Mouse (Mus musculus): ENCODE results near the gene Smarcc1.
A peak's percentile ranks its signal among the peaks of the same experiment; 100 is the strongest.
"Not testable (repeated sequence)": the region's sequence is repeated elsewhere in the genome, so short reads cannot be mapped to it uniquely, and the experiment has no call there.

The Smarcc1 gene

GRCm38 (mm10) chr9:110116977-110117778, at the start of gene Smarcc1:
Smarcc1 (plus strand) TSS chr9:110117708.
- DNase-seq (ENCODE audit: extremely low read depth, low read depth, low spot score): peak; percentile 13

- DNase-seq (ENCODE audit: extremely low read depth, low read depth, low spot score): no peak
These were observed 48.8 kb upstream of the Smarcc1 start for GRCm38 (mm10) chr9:110068745-110069144.

GRCm38 (mm10) chr9:110070358-110070757, 47.1 kb upstream of the Smarcc1 start:
- no peak for DNase-seq (ENCODE audit: extremely low read depth, low read depth, low spot score)

DNA sequence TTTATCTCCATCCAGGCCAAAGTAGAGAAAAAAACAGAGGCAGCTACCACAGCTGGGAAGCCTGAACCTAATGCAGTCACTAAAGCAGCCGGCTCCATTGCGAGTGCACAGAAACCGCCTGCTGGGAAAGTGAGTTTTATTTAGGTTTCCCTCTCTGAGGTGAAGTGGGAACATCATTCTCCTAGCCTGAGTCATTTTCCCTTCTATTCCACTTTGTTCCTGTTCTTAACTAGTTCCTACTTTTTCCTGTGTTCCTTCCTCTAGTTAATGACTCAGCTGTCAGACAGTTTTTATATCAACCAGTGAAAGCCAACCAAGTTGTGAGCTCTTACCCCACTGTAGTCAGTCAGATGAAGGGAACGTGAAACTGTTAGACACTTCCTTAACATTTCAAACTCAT, 46.5 kb upstream of the Smarcc1 start:
- DNase-seq (ENCODE audit: extremely low read depth, low read depth, low spot score): no peak

- no peak for DNase-seq (ENCODE audit: extremely low read depth, low read depth, low spot score)
These were observed 45.7 kb upstream of the Smarcc1 start for GRCm38 (mm10) chr9:110071843-110072242.

GRCm38 (mm10) chr9:110076468-110076867, 41.0 kb upstream of the Smarcc1 start:
- DNase-seq (ENCODE audit: extremely low read depth, low read depth, low spot score): not testable (repeated sequence)

DNA sequence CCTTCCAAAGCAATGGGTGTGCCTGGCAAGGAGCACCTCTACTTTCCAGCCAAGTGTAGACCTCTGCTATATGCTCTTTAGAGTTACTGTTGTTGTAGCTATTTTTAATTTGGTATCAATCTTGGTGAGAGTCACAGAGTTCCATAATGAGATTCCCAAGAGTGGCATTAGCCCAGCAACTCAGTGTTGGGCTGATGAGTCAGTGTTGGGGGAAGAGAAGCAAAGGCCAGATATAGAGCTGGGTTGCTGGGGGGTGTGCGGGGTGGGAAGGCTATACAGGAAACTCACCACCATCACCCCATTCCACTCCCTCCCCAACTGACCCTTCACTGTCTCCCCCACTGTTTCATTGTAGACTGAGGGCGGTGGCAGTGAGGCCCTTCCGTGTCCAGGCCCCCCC, 36.4 kb upstream of the Smarcc1 start:
- DNase-seq (ENCODE audit: extremely low read depth, low read depth, low spot score): no peak

DNA sequence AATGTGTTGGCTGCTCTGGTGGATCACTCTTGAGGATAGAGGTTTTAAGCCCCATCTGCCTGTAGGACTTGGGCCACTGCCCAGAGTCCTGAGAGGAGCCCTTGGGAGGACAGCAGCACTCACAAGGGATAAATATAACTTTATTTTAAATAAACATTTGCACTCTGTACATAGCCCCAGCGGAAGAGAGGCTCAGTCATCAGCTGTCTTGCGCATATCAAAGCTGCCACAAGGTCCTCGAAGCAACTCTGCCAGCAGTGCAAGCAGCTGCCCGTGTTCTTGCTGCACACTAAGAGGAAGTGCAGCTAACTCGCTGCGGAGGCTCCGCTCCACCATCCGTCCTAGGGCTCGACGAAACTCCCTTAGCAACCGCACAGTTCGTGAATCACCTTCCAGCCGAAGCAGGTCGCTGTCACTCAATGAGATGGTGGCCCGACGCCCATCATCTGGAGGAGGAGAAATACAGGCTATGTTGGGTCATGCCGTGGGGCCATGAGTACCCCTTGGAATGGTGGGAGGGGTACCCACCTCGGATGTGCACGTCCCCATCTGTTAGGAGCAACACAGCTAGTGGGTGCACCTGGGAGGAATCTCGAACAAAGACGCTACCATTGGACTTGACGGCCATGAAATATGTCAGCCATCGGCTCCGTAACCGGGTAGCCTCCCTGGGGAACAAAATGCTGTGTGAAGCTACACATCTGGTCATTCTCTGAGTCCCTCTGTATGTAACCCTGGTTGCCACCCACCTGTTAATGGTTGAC, 33.1 kb upstream of the Smarcc1 start:
- DNase-seq (ENCODE audit: extremely low read depth, low read depth, low spot score): no peak

- no peak for DNase-seq (ENCODE audit: extremely low read depth, low read depth, low spot score)
These were observed 31.8 kb upstream of the Smarcc1 start for GRCm38 (mm10) chr9:110085693-110086092.

GRCm38 (mm10) chr9:110093303-110093702, 24.2 kb upstream of the Smarcc1 start:
- no peak for DNase-seq (ENCODE audit: extremely low read depth, low read depth, low spot score)

DNA sequence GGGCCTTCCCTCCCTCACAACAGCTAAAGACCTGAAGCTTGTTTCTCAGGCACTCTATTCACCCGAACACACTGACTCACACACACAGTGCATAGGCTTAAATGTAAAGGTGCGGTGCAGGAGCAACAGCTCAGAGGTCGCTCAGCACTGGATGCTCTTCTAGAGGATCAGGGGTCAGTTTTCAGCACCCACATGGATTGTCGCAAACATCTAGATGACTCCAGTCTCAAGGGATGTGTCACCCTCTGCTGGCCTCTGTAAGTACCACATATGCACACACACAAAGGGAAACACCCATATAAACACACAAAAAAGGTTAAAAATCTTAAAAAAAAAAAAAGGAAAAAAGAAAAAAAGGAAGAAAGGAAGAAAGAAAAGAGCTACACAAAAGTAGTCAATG, 22.7 kb upstream of the Smarcc1 start:
- DNase-seq (ENCODE audit: extremely low read depth, low read depth, low spot score): no peak

DNA sequence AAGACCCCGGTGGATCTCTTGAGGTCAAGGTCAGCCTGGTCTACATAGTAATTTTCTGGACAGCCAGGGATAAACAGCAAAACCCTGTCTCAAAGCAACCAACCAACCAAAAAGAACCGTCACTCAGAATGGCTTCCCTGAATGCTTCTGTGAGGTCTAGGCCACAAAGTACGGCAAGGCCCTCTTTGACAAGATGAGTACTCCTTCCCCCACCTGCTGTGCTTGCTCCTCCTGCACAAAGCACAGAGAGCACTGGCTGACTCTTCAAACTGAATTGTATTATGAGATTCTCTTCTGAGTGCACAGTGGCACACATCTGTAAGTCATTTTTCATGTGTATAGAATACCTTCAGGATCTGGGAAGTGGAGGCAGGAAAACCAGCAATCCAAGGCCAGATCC, 19.7 kb upstream of the Smarcc1 start:
- DNase-seq (ENCODE audit: extremely low read depth, low read depth, low spot score): no peak

DNA sequence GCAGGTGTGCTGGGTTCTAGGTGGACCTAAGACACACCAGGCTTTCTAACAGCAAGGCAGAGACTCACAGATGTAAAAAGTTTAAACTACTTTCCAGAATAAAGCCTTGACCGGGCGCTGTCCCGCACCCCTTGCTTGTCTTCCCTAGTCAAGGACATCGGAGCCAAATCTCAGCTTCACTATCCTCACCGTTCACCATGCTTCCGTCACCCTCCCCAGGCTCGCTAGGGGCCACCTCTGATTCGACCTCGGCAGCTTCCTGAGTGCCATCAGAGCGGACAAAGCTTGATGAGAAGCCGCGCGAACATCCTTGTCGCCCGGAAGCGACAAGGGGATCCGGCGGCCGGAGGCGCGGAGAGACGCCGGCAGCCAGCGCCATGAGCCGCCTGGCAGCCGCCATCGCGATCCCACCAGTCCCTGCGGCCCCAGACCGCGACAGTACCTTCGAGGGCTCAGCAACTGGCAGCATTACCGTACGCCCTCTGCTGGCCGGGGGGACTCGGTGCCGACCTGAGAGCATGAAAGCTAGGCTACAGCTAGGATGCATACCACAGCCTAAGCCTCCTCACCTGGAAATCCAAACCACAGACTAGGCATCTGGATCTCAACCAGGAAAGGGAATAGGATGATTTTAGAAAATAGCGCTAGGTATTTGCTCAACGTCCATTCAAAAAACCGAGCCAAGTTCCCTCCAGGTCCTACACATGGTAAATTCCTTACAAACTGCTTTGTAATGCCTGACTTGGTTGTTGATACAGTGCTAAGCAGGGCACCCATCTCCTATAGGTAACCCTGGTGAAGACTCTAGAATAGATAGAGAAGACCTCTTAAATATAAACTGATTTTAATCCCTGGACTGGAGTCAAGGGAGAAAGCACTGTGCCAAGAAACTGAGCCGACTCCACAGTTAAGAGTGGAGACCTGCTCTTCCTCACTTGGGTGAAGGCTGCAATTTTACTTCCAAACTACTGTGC, 16.6 kb upstream of the Smarcc1 start:
- DNase-seq (ENCODE audit: extremely low read depth, low read depth, low spot score): peak; percentile 23

- no peak for DNase-seq (ENCODE audit: extremely low read depth, low read depth, low spot score)
These were observed 1.0 kb upstream of the Smarcc1 start for GRCm38 (mm10) chr9:110116353-110116976.

DNA sequence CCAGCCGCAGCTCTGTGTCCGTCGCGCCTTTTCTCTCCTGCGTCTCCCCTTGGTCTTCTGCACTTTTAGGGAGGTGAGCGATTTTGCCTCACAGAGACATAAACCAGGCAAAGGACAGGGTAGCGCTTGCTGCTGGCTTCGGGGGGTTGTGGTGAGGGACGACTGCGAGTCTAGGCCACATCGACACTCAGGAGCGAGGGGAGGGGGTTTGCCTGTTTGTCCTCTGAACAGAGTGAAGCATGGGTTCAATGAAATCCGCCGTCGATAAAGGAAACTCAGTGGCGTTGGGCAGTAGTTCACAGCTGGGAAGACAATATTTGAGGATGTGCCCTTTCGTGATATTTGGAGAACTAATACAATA, 251 bp downstream of the Smarcc1 start, which contains the start of gene Dhx30:
Dhx30 (minus strand) TSS at position 52 of the 361 bp plus-strand sequence.
- no peak for DNase-seq (ENCODE audit: extremely low read depth, low read depth, low spot score)

GRCm38 (mm10) chr9:110118249-110118648, 741 bp downstream of the Smarcc1 start:
- no peak for DNase-seq (ENCODE audit: extremely low read depth, low read depth, low spot score)

GRCm38 (mm10) chr9:110121424-110121823, 3.9 kb downstream of the Smarcc1 start:
- DNase-seq (ENCODE audit: extremely low read depth, low read depth, low spot score): no peak

DNA sequence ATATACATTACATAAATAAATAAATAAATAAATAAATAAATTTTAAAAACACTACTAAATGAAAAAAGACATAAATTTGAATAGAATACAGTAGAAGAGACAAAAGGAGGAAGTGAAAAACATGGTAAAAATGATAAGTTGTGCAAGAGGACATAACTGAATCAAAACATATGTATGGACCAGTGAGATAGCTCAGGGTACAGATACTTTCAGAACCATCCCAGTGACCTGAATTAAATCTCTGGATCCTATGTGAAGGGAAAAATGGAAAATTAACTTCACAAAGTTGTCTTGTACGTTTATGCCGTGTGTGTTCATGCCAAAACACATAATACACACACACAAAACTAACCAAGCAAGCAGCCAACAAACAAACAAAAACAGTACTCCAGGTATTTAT, 5.8 kb downstream of the Smarcc1 start:
- DNase-seq (ENCODE audit: extremely low read depth, low read depth, low spot score): no peak

DNA sequence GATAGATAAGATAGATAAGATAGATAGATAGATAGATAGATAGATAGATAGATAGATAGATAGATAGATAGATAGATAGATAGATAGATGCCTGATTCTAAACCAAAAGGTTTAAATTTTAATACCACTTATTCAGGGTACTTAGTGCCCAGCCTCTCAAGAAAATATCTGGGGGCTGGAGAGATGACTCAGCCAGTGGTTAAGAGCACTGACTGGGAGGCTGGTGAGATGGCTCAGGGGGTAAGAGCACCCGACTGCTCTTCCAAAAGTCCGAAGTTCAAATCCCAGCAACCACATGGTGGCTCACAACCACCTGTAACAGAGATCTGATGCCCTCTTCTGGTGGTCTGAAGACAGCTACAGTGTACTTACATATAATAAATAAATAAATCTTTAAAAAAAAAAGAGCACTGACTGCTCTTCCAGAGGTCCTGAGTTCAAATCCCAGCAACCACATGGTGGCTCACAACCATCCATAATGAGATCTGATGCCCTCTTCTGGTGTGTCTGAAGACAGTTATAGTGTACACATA, 6.6 kb downstream of the Smarcc1 start:
- DNase-seq (ENCODE audit: extremely low read depth, low read depth, low spot score): not testable (repeated sequence)

DNA sequence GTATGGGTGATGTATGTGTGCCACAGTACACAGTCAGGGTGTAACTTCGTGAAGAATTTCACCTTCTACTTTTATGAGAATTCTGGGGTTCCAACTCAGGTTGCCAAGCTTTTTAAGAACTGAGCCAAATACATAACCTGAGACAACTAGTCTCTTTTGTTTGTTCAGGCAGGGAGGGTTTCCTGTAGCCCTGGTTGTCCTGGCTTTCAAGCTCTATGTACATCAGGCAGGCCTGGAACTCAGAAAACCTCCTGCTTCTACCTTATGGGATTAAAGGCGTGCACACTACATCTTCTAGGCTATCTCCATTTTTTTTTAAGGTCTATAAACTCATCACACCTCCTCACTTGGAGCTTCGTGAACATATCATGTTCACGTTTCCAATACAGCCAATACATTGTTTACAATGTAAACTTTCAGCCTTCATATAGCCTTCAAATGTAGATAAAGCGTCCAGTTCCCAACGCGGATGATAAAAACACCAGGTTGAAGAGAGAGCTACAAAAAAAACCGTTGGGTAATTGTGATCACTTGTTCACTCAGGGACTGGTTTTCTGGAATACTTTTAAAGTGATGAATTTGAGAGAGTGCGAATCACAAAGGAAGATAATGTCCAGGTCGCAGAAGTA, 13.5 kb downstream of the Smarcc1 start:
- DNase-seq (ENCODE audit: extremely low read depth, low read depth, low spot score): no peak

Measured in fat pad, adult 2 months (tissue).